Mouse (Mus musculus): Measurements from ENCODE around the gene Rpl23a.

Rpl23a gene

GRCm38 (mm10) chr11:78166161-78166560 is 17.2 kb downstream of the Rpl23a start:
- no peak for DNase-seq

- DNase-seq, result peak; percentile 77 to 86
These were observed 17.6 kb downstream of the Rpl23a start for GRCm38 (mm10) chr11:78165761-78166109.

DNA sequence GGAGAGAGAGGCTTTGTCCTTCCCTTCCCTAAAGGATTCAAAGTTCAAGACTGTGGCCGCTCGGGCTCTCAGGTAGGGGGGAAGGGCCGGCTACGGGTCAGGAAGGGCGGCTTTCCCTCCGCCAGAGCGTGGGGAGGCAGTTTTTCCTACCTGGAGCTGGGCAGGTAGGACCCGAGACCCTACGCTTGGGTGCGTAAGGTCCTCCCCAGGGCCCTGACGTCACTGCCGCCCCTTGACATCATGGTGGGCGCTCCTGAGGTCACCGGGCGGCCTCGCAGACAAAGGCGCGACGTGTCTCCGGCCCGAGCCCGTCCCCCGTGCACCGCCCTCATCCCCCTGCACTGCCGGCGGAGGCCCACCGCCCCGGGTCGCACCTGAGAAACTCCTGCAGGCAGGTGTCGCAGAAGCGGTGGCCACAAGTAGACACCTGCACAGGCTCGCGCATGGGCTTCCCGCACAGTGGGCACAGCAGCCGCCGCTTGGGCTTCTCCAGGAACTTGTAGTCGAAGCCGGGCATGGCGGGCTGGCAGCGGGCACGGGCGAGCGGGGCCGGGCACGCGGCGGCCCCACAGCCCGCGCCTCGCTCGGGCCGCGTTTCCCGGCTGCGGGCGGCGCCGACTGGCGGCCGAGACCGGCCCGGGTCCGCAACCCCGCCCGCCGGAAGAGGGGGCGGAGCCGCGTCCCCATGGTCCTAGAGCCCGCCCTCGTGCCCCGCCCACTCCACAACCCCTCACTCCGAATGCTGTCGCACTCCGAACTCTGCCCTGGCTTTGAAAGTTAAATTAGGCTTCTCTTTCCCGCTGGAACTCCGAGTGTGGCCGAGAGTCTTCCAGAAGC is 18.2 kb downstream of the Rpl23a start, which contains the start of gene Traf4:
Gene Traf4, minus strand, starts transcription at position 666 of the 837 bp plus-strand sequence.
- peak; percentile 93 to 95 for DNase-seq

DNA sequence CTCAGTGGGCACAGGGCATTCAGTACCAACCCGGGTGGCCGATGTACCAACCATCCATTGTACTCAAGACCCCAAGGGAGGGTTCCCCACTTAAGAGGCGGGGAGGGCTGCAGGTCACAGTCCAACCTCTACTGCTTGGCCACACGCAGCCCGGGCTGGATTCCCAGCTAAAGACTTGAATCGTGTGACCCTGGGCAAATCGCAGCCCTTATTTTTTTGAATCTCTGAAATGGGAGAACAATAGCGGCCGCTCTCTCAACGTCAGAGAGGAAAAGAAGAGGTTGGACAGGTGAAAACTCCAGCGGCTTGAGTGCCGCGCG is 18.8 kb downstream of the Rpl23a start:
- DNase-seq, result peak in 1 of 2 experiments; percentile 62

- DNase-seq, result peak; percentile 80 to 87
These were observed 19.4 kb downstream of the Rpl23a start for GRCm38 (mm10) chr11:78163681-78164603.

- DNase-seq, result peak in 1 of 2 experiments; percentile 54
These were observed 20.3 kb downstream of the Rpl23a start for GRCm38 (mm10) chr11:78163045-78163444.

DNA sequence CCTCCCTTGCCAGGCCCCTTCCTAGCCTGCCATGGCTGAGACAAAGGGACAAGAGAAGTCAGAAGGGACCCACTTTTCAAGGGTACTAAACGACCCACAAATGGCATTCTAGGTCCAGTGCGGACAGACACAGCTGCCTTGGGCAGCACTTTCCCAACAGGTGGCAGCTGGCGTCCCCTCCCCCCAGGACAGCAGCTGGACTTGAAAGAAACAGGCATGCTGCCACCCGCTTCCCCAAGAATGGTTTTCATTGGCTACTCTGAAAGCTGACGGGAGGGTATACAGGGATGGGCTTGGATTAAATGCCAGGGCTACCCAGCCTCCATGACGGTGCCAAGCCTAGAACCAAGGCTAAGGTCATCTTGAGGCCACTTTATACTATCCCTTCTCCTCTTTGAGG is 20.9 kb downstream of the Rpl23a start:
- peak; percentile 58 to 68 for DNase-seq

DNA sequence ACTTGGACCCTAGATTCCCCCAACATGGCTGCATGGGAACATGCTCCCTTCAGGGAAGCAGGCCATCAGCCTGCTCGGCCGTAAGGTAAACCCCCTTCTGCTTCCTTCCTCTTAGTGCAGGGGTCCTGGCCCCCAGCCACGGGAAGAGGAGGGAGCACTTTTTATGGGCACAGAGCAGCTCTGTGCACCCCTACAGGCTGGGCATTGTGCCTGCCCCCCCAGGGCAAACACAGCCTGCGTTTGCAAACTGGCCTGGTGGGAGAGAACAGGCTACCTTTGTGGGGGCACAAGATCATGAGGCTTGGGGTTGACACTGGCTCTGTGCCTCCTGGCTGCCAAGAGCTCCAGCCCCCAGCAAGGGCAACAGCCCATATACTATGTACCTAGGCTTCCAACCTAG is 21.4 kb downstream of the Rpl23a start:
- DNase-seq, result no peak

- no peak for DNase-seq
These were observed 22.2 kb downstream of the Rpl23a start for GRCm38 (mm10) chr11:78161169-78161568.

- DNase-seq, result no peak
These were observed 22.7 kb downstream of the Rpl23a start for GRCm38 (mm10) chr11:78160675-78161074.

DNA sequence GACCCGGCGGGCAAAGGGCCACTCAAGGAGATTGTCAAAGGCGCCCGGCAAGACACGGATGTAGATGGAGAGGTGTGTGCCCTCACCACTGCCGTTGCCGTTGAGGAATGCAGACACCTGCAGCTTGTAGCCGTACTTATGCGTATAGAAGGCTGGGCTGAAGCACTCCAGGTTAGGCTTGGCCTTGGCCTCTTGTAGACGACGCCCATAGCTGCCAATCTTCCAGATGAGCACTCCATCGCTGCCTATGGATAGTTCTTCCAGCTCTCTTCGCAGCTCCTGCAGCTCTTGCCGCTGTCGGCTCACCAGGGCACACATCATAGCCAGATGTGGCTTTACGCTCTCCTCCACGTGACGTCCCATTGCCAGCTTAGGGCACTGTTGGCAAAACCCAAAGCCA is 23.2 kb downstream of the Rpl23a start:
- DNase-seq, result no peak

- no peak for DNase-seq
These were observed 23.8 kb downstream of the Rpl23a start for GRCm38 (mm10) chr11:78159557-78159956.

DNA sequence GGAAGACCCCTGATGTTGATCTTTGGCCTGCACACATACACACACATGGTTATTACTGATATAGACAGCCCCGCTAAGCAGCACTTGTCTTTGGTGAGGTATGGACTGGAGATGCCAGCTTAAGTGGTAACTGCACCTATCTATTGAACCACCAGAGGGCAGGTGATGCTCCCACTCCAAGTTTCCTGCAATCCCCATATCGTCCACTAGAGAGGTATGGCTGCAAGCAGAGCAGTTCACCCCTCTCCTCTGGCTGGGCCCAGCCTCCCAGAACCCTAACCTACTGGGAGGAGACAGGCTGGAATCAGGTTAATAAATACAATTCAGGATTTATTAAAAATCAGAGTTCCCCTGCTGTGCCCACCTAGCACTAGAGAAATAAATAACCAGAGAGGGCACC is 24.3 kb downstream of the Rpl23a start:
- DNase-seq, result peak; percentile 75 to 86

DNA sequence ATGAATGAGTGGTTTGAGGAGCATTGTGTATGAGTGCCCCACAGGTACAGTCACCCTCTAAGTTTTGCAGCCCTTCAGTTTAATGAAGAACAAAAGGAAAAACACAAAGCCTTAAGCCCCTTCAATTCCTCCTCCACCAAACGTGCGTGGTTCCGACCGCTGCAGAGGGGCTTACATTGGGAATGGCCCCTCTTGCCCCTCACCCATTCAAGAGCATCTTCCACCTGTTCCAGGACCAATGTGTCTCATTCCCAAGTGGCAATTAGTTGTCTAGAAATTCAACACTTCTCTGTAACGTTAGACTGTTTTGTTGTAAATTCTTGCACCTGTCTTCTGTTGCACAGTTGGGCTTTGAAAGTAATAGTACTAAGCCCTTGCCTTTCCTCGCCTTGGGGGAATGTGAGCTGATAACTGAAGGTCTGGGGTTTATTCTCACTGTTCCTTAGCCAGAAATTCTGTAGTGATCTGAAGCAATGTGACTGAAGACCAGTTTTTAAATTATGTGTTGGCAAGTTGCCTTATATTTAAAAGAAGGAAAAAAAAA is 27.2 kb downstream of the Rpl23a start:
- DNase-seq, result no peak

DNA sequence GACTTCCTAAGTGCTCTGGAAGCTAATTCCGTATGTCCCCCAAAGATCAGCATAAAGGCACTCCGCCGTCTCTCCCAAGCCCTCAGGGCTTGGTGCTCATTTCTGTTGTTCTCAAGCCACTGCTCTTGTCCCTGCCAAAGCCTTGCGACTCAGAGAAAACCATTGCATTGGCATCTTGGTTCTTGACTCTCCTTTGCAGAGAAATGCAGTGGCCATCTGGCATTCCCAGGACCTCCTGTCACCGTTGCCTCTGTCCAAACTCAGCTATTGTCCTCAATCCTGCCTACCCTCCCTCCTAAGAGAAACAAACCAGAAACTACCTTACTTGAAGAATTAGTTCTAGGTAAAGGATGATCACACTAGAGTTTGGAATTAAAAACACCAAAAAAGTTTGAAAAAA is 27.7 kb downstream of the Rpl23a start:
- no peak for DNase-seq

GRCm38 (mm10) chr11:78153778-78154177 is 29.6 kb downstream of the Rpl23a start:
- DNase-seq, result peak in 1 of 2 experiments; percentile 12

GRCm38 (mm10) chr11:78152299-78153231 is 30.8 kb downstream of the Rpl23a start:
- peak; percentile 55 to 56 for DNase-seq

GRCm38 (mm10) chr11:78151161-78151560 is 32.2 kb downstream of the Rpl23a start:
- DNase-seq, result peak; percentile 51 to 61

DNA sequence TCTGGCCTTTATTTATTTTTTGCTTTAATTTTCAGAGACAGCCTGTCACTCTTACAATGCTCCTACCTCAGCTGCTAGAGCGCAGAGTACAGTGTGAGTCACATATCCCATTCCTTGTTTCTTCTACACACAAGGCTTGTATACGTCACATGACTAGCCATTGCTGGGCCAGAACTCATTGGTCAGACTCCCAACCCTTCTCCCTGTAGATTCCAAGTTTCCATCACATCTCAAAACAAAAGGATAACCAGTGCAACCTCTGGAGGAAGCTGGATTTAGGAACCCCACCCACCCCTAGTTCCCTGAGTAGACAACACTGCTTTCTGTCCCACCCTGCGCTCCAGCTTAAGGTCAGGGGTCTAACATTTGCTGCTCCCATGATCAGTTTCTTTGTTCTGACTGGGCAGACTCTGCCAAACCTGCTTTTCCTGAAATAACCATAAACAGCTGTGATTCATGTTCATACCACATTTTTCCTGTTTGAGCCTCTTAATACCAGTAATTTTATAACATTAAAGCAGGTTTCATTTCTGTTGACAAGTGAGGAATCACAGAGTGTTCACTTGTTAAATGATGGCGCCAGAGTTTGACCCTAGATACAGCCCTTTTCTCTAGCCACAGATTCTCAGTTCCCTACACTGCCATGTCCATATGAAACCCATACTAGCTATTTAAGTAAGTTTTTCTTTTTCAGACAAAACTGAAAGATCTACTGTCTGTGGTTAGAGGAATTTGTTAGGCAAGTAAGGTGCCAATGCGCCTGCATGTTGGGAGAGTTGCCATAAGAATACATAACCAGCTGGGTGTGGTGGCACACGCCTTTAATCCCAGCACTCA is 36.5 kb downstream of the Rpl23a start:
- DNase-seq, result no peak

GRCm38 (mm10) chr11:78146168-78146567 is 37.2 kb downstream of the Rpl23a start:
- no peak for DNase-seq

DNA sequence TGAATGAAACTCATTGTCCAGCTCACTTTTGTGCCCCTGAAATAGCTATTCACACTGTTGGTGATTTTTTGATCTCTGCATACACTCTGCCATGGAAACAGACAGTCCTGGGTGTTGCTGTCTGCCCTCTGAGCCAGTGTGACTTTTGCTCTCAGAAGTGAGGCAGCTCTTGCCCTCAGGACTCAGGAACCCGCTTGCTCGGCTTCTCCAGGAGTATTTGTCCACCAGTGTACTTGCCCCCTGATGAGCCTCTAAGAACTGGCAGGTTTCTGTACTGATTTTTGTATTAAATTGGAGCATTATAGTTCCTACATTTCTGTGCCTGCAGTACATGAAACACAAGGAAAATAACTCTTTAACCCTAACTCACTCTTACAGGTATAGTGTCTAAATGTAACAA is 39.9 kb downstream of the Rpl23a start:
- DNase-seq, result no peak

All from kidney, postnatal 4 days (tissue).